Mouse (Mus musculus): ENCODE measurements around the gene Lrrc25.

Lrrc25 gene

GRCm38 (mm10) chr8:70647343-70648163 lies 31.6 kb downstream of the Lrrc25 start:
- DNase-seq (ENCODE audit: low read depth): no peak

GRCm38 (mm10) chr8:70648164-70648442 lies 32.1 kb downstream of the Lrrc25 start:
- no peak for DNase-seq (ENCODE audit: low read depth)

- no peak for DNase-seq (ENCODE audit: low read depth)
Observed at GRCm38 (mm10) chr8:70648921-70649320, 33.0 kb downstream of the Lrrc25 start.

DNA sequence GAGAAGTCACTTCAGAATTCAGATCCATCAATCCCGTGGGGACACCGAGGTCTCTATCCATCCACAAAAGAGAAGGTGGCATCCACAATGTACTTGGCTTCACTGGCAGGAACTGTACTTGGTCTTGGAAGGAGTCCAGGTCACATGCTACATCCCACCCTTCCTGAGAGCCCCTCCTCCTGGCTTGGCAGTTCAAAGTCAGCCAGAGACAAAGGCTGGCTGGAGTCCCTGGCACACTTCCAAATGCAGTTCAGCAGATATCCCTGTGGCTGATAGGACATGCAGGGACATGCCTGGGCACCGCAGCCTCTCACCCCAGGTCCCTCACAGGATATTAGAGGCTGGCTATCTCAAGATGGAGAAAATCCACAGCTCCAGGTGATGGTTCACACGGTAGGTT lies 33.4 kb downstream of the Lrrc25 start:
- DNase-seq (ENCODE audit: low read depth): peak; percentile 97

GRCm38 (mm10) chr8:70650351-70650750 lies 34.4 kb downstream of the Lrrc25 start:
- no peak for DNase-seq (ENCODE audit: low read depth)

DNA sequence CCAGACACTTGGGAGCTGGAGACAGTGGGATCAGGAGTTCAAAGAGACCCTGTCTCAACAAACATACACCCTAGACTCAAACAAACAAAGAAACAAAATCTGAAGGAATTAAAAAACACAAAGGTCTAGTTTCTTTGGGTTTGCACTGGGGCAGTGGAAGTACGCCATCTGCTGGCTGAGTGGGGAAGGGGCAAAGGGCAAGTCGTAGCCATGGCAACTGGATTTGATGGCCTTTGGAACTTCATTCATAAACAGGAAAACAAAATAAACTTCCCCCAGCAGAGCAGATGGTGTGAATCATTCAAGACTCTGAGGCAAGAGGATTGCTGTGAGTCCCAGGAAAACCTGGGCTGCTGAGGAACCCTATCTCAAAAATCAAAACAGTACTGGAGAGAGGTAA lies 37.3 kb downstream of the Lrrc25 start:
- peak; percentile 76 for DNase-seq (ENCODE audit: low read depth)

GRCm38 (mm10) chr8:70654121-70654520 lies 38.2 kb downstream of the Lrrc25 start:
- DNase-seq (ENCODE audit: low read depth): no peak

- DNase-seq (ENCODE audit: low read depth): no peak
Observed at GRCm38 (mm10) chr8:70655469-70655868, 39.5 kb downstream of the Lrrc25 start.

GRCm38 (mm10) chr8:70656193-70656790 lies 40.3 kb downstream of the Lrrc25 start:
- no peak for DNase-seq (ENCODE audit: low read depth)

DNA sequence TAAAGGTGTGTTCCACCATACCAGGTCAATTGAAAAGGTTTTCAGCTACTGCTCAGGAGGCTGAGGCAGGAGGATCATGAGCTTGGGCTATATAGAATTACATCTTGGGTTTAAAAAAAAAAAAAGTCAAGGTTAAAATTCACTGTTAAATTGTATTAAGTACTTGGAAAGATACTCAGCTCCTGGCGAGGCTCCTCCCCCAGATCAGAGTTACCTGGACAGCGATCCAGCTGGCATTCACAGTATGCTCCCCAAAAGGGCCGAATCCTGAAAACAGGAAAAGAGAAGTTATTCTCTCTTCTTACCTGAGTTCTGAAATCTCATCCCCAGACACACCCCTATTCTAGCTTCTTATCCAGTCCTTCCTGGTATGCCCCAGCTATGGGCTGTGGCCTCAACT lies 41.3 kb downstream of the Lrrc25 start:
- no peak for DNase-seq (ENCODE audit: low read depth)

DNA sequence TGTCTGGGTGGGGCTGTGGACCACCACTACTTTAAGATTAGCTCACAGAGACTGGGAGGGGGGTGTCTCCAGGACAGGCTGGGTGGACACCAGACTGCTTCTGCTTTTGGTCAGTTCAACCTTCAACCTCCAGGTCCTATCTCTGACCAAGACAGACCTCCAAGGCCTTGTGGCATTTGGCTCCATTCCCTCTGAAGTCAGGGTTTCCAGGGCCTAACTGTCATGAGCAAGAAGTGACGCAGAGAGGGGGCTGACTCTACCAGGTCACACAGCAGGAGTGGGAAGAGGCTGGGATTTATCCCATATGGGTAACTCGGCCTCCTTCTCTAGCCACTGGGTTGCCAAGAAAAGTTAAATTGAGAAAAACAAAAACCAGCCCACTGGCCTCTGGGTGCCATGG lies 41.8 kb downstream of the Lrrc25 start:
- DNase-seq (ENCODE audit: low read depth): no peak

DNA sequence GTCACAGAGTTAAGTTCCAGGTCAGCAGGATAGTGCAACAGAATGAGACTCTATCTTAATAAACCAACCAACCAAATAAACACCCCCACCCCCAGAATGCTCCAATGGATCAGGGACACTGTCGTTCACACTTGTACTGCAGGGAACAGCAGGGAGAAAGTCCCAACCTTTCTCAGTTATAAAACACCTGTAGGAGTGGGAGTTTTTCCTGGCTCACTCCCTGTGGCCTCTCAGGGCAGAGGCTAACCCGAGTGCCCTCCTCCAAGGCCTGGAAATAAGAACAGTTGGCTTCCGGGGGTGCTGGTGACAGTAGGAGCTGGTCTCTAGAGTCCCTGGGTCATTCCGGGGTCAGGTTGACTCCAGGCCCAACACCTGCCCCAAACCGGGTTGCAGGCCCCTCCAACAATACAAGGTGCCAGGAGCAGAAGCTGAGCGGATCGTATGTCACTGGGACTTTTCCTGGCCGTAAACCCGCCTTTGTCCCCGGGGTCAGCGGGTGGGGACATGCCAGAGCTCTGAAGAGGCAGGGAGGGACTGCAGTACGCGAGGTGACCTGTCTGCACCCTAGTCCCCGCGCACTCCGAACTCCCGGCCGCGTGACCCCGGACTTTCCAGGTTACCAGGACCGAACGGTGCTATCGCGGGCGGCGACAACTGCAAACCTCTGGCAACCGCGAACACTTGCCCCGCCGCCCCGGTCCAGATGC lies 43.1 kb downstream of the Lrrc25 start:
- peak; percentile 41 for DNase-seq (ENCODE audit: low read depth)

- DNase-seq (ENCODE audit: low read depth): peak; percentile 92
Observed at GRCm38 (mm10) chr8:70659604-70660272, 43.8 kb downstream of the Lrrc25 start.

DNA sequence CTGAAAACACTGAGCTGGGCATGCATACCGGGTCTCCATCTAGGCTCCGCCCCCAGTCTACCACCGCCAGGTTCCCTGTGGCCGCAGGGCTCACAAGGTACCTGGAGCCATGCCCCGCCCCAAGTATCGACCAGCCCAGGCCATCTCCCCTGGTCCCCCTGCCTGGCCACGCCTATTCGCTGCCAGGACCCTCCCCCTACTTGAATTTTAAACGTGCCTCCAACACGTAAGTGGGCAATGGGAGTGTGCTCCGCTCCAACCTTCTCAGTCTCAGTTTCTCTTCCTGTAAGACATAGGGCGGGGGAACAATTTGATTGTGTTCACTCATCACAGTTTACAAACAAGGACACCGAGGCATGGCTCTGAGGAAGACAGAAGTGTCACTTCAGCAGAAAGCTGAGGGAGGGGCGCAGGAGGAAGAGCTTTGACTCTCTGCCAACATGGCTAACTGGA lies 44.3 kb downstream of the Lrrc25 start, which contains the start of gene Pgpep1:
TSS of gene Pgpep1 (minus strand) at position 116 of the 453 bp plus-strand sequence.
- no peak for DNase-seq (ENCODE audit: low read depth)

DNA sequence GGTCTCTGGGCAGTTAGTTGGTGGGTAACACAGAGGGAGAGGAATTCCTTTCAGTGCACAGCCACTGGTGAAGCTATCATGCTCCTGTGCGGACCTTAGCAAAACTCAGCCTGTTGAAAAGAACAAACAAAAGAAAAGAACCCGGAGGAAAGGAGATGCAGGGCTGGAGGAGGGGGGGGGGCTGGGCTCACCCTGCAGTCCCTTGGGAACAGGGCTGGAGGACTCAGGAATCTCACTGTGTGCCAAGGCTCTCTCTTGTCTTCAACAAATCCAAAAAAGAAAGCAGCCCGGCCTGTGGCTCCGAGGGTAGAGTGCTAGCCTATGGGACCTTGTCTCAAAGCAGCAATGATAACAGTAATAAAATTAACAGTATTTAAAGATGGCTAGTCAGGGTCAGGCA lies 47.7 kb downstream of the Lrrc25 start:
- no peak for DNase-seq (ENCODE audit: low read depth)

GRCm38 (mm10) chr8:70664631-70665030 lies 48.7 kb downstream of the Lrrc25 start:
- no peak for DNase-seq (ENCODE audit: low read depth)

GRCm38 (mm10) chr8:70665599-70665998 lies 49.6 kb downstream of the Lrrc25 start:
- no peak for DNase-seq (ENCODE audit: low read depth)

- DNase-seq (ENCODE audit: low read depth): no peak
Observed at GRCm38 (mm10) chr8:70667071-70667470, 51.1 kb downstream of the Lrrc25 start.
